Mouse (Mus musculus) ES-E14 (cell line): ENCODE results near the gene Ppard.

Source experiments
- CHD2 ChIP-seq: IDR thresholded peaks from 2 replicates; pipeline ENCODE4 v1.6.1; 2014; ENCODE audit warnings: mild to moderate bottlenecking, low read depth, low read length, inconsistent platforms
- MAFK ChIP-seq: IDR thresholded peaks from 2 replicates; pipeline ENCODE4 v1.6.1; 2014; ENCODE audit warnings: mild to moderate bottlenecking, low read depth, low read length, inconsistent platforms; ENCODE audit not compliant: insufficient read depth
- ZC3H11A ChIP-seq: IDR thresholded peaks from 2 replicates; pipeline ENCODE4 v1.6.1; 2012; ENCODE audit warnings: low read depth, mild to moderate bottlenecking, inconsistent platforms, low read length, borderline replicate concordance
- ZNF384 ChIP-seq: IDR thresholded peaks from 2 replicates; pipeline ENCODE4 v1.6.1; 2012; ENCODE audit warnings: low read depth, low read length, inconsistent platforms

- TF ChIP-seq ZNF384 (no peak), CHD2 (no peak), ZC3H11A (no peak), MAFK (no peak)
Measured at GRCm38 (mm10) chr17:28188313-28188712, 44.2 kb upstream of the Ppard start.
